Mouse (Mus musculus): Measurements from ENCODE around the gene Asic3.

- TF ChIP-seq CTCF (IDR thresholded peaks at IDR 0.05; ENCODE audit: borderline replicate concordance, insufficient read depth, low read length): no peak
- no peak for TF ChIP-seq POLR2A (IDR thresholded peaks at IDR 0.05; ENCODE audit: low read depth, low read length)
These were observed 40.2 kb downstream of the Asic3 start for GRCm38 (mm10) chr5:24453283-24453984.

Measured in embryonic fibroblast, embryonic 13.5 days (primary cell).